Mouse (Mus musculus) naive thymus-derived CD4-positive, alpha-beta T cell, adult 2 months (primary cell): ENCODE data around the gene Soga1.
A peak's percentile ranks its signal among the peaks of the same experiment; 100 is the strongest.

Experiments used
- DNase-seq: peaks from one replicate; pipeline ENCODE4 v3.0.0-alpha.2; 2011; ENCODE audit warnings: low read depth

The Soga1 gene

GRCm38 (mm10) chr2:157035371-157035770 is 43.7 kb downstream of the Soga1 start:
- DNase-seq: no peak

GRCm38 (mm10) chr2:157030804-157031203 is 48.2 kb downstream of the Soga1 start:
- peak; percentile 86 for DNase-seq

GRCm38 (mm10) chr2:157028261-157028660 is 50.8 kb downstream of the Soga1 start:
- no peak for DNase-seq

GRCm38 (mm10) chr2:157027106-157028008 is 51.7 kb downstream of the Soga1 start:
- DNase-seq: no peak

GRCm38 (mm10) chr2:157021156-157021555 is 57.9 kb downstream of the Soga1 start:
- no peak for DNase-seq

- no peak for DNase-seq
Observed at GRCm38 (mm10) chr2:157019228-157019627, 59.8 kb downstream of the Soga1 start.

GRCm38 (mm10) chr2:157016529-157017270 is 62.4 kb downstream of the Soga1 start:
- no peak for DNase-seq

GRCm38 (mm10) chr2:157012341-157012740 is 66.7 kb downstream of the Soga1 start:
- DNase-seq: no peak

GRCm38 (mm10) chr2:157010634-157011310 is 68.3 kb downstream of the Soga1 start:
- no peak for DNase-seq

GRCm38 (mm10) chr2:157010121-157010520 is 68.9 kb downstream of the Soga1 start:
- DNase-seq: no peak

GRCm38 (mm10) chr2:157008509-157008908 is 70.5 kb downstream of the Soga1 start:
- DNase-seq: no peak

GRCm38 (mm10) chr2:157007234-157007596 is 71.8 kb downstream of the Soga1 start:
- no peak for DNase-seq

GRCm38 (mm10) chr2:157006511-157007233 is 72.4 kb downstream of the Soga1 start, which contains the start of gene Dsn1:
Dsn1 (minus strand) TSS chr2:157007154.
- peak; percentile 95 for DNase-seq

GRCm38 (mm10) chr2:157002321-157002720 is 76.7 kb downstream of the Soga1 start:
- DNase-seq: no peak

- no peak for DNase-seq
Observed at GRCm38 (mm10) chr2:156998263-156998662, 80.8 kb downstream of the Soga1 start.

- DNase-seq: peak; percentile 78
Observed at GRCm38 (mm10) chr2:156996576-156996975, 82.5 kb downstream of the Soga1 start.

- DNase-seq: peak; percentile 99
Observed at GRCm38 (mm10) chr2:156991470-156992319, 87.4 kb downstream of the Soga1 start, which contains the start of gene Ndrg3. Ndrg3 (minus strand) TSS chr2:156992056.

- peak; percentile 42 for DNase-seq
Observed at GRCm38 (mm10) chr2:156990727-156991431, 88.2 kb downstream of the Soga1 start.

- no peak for DNase-seq
Observed at GRCm38 (mm10) chr2:156987316-156987715, 91.7 kb downstream of the Soga1 start.

- DNase-seq: no peak
Observed at GRCm38 (mm10) chr2:156982864-156983263, 96.2 kb downstream of the Soga1 start.
